Mouse (Mus musculus): ENCODE measurements around the gene Rarg.
"Not testable (repeated sequence)": the region's sequence is repeated elsewhere in the genome, so short reads cannot be mapped to it uniquely, and the experiment has no call there.

Rarg gene

DNA sequence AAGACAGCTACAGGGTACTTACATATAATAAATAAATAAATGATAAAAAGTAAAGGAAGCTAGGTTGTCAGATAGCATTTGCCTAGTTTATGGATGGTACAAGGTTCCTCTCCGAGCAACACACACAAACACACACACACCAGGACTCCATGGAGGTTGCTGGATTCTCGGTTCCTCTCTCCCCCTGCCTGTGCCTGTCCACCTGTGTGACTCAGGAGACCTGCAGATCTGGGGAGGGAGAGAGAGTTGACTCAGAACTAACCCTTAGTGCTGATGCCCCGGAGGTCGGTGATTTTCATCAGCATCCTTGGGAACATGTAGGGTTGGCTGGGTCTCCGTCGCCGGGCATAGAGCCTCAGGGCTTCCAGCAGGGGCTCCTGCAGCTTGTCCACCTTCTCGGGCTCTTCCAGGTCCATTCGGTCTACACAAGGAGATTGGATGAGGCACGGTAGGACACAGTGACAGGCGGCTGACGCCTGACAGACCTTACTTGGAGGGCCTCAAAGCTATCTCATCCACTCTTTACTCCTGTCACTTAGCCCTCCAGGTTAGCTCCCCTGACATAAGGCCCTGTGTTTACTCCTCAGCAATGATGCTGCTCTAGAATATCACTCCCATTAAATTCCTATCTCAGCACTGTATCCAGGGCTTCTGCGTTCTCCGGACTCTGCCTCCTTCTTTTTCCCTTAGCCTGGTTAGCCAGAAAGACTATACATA is 18.6 kb downstream of the Rarg start:
- DNase-seq (ENCODE audit: low spot score): no peak

- DNase-seq (ENCODE audit: low spot score): no peak
Measured at GRCm38 (mm10) chr15:102235371-102236027, 21.8 kb downstream of the Rarg start.

DNA sequence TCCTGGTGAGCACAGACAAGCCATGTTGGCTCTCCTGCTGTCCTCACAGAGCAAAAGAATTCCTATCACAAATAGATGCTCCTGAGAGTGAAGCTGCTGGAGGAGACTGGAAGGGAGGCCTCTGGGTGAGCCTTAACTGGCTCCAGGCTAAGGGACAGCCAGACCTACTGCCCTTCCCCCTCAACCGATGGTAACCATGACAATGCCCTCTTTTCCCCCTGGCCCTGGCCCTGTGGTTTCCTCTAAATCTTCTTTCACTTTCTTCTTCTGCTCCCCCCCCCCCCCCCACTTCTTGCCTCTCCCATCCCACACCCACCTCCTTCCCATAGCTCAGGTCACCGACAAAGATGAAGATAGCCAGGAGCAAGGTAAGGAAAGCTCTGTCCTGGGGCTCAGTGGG is 23.4 kb downstream of the Rarg start:
- DNase-seq (ENCODE audit: low spot score): no peak

DNA sequence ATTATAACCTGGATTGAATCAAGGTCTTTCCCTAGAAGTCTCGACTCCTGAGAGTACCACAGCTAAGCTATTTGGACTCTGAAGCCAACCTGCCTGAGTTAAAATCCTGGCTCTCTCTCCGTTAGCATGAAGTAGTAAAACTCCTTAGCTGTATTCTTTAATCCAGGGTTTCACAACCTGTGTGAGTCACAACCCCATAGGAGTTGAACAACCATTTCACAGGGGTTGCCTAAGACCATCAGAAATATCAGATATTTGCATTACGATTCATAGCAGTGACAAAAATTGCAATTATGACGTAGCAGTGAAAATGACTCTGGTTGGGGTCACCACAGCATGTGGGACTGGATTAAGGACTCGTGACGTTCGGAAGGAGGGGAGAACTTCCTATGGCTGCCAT is 24.6 kb downstream of the Rarg start:
- no peak for DNase-seq (ENCODE audit: low spot score)

- DNase-seq (ENCODE audit: low spot score): no peak
Measured at GRCm38 (mm10) chr15:102231748-102232147, 25.6 kb downstream of the Rarg start, which contains the start of gene Itgb7. Gene Itgb7, minus strand, starts transcription at chr15:102231944.

GRCm38 (mm10) chr15:102230408-102231321 is 26.7 kb downstream of the Rarg start:
- DNase-seq (ENCODE audit: low spot score): no peak

DNA sequence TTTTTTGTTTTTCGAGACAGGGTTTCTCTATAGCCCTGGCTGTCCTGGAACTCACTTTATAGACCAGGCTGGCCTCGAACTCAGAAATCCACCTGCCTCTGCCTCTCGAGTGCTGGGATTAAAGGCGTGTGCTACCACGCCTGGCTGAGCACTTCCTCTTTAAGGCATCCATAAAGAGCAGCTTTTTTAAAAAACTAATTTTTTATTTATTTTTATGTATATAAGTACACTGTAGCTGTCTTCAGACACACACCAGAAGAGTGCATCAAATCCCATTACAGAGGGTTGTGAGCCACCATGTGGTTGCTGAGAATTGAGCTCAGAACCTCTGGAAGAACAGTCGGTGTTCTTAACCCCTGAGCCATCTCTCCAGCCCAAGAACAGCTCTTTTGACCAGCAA is 31.7 kb downstream of the Rarg start:
- not testable (repeated sequence) for DNase-seq (ENCODE audit: low spot score)

DNA sequence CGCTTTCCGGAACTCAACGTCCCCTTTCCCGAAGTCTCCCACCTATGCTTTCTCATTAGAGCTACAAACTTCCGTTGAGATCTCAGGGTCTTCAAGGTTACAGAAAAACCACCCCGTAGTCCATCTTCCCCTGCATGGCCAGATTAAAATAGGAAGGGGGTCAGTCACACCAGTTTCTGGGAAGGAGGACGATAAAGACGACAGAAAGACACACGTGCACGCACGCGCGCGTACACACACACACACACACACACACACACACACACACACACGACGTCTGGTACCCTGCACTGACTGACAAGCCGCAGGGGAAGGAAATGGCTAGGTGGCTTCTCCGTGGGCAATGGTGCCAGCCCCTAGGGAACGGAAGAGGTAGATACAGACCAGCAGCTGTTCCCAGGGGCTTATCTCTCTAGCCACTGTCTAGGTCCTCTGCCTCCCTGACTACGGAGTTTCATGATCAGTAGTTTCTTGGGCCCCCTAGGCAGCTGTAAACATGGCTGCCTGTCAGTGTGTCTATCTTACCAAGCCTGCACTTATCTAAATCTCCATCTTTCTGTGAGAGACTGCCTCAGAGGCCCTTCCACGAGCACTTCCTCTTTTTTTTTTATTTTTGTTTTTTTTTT is 32.2 kb downstream of the Rarg start:
- no peak for DNase-seq (ENCODE audit: low spot score)

DNA sequence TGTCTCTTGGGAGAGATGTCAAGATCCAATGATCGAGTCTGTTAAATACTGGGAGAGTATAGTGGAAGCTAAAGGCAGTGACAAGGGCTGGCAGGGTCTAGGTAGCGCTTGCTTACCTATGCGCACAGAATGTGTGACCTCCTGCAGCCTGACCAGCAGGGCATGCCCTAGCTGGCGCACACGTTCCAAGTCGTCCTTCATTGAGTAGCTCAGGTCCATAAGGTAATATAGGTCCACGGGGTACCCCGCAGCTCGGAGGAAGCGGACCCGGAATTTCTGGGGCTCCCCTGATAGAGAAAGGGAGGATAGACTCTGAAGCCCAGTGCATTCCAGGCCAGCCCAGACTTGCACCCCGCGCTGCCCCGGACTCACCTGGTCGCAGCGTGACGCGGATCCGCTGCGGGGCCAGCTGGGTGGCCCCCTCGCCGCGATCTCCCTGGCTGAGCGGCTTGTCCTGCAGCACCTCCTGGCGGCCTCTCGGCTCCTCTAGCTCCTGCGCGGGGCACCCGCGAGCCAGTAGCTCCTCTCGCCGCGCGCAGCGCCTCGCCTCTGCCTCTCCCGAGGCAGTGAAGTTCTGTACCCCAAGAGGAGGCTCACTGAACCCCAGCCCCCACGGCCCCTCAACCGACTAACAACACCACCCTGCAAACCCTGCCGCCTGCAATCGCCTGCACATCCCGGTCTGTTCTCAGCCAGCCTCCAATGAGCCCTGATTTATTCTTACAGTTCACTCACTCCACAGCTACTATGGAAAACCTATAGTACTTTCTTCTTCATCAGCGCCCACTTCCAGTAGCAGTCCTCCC is 32.9 kb downstream of the Rarg start:
- peak; percentile 68 for DNase-seq (ENCODE audit: low spot score)

GRCm38 (mm10) chr15:102222386-102222785 is 34.9 kb downstream of the Rarg start:
- no peak for DNase-seq (ENCODE audit: low spot score)

DNA sequence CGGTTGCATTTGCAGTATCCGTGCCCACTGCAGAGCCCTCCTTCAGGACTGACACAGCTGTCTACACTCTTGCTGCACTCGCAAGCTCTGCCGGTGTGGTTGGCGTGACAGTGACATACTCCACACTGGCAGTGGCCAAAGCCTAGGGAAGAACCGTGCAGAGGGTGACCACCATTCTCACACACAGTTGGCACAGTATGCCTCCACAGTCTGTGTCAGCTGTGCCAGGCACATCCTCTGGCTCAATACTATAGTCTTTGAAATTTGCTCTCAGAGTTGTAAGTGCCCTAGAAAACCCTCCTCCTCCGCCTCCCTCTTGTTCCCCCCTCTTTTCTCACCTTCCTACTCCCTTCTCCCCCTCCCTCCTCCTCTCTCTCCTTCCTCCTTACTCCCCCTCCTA is 40.0 kb downstream of the Rarg start:
- DNase-seq (ENCODE audit: low spot score): no peak

DNA sequence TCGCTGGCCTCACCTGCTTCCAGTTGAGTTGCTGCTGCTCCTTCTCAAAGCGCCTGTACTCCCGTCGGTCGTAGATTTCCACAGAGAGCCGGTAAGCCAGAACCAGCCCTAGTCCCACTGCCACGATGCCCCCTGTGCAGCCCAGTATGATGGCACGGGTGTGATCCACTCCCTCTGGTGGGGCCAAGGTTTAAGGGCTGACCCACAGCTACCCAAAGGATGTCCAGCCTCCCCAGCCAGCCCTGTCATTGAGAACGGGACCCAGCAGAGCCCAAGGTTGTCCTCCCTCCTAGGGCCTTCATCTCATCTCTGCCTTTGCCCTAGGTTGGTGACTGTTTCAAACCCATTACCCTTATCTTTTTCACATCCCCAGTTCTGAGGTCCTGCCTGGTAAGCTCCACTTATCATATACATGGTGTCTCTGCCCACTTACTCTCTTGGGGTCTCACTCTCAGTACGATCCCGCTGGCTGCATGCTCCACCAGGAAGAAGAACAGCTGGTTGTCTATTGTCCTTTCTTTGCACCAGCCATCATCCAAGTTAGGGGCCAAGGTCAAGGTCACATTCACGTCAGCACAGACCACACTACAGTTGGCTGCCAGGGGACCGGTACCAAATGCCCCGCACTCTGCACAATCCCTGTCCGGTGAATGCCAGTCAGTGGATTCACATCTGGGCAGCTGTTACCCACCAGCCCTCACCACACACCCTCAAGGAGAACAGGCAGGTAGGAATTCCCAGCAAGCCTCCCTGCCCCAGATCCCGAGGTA is 40.7 kb downstream of the Rarg start:
- DNase-seq (ENCODE audit: low spot score): no peak

DNA sequence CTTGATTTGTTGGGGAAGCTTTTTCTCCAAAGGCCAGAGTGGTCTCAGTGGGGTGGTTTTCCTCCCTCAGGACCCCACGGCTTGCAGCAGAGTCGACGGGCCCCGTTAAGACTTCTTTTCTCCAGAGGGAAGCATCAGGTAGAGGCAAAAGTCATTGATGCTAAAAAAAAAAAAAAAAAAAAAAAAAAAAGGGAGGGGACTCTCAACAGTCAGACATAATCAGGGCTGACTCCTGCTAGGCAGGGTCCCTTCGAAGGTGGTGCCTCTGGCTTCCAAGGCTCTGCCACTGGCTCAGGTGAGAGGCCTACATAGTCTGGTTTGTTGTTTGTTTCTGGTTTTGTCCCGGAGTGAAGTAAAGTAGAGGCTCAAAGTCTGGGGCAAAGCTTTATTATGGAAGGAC is 41.7 kb downstream of the Rarg start:
- DNase-seq (ENCODE audit: low spot score): no peak

DNA sequence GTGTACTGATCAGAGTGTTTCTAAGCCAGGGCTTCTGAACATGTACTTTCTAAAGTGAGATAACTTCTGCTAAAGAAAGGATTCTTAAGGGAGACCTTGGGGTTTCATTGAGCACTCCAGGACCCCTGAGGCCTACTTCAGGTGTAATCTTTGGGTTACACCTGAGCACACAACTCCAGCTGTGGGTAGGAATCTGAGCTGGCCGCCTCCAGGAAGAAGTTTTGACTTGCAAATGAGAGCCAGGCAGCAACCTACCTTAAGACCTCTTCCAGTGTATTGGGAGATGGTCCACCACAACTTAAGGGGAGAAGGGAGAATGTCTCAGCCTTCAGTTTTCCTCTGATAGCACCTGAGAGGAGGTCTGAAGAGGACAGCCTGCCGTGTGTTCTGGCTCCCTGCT is 43.2 kb downstream of the Rarg start:
- DNase-seq (ENCODE audit: low spot score): no peak

DNA sequence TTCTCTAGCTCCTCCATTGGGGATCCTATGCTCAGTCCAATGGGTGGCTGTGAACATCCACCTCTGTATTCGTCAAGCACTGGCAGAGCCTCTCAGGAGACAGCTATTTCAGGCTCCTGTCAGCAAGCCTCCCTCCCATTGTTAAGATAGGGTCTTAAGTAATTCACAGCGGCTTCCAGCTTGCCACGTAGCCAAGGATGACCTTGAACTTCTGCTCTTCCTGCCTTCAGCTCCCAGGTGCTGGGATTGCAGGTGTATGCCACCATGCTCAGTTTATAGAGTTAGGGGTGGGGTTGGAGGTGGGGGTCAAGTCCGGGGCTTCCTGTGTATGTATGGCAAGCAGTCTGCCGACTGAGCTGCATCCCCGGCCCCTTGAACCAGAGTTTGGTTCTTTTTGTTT is 45.4 kb downstream of the Rarg start:
- DNase-seq (ENCODE audit: low spot score): no peak

DNA sequence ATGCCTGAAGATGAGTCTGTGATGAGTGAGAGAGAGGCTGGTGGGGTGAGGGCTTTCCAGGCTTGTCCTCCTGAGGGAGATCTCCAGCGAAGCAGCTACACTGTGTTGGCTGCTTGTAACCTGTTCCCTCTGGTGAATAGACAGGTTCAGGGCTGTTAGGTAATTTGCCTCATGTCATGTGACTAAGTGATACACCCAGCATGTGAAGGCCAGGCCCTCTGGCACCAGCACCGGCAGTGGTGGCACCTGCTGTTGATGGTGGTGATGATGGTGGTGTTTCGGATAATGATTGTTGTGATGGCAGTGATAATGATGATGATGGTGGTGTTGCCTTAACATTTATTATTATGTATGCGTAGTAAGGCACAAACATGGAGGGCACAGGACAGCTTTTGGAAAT is 46.5 kb downstream of the Rarg start:
- no peak for DNase-seq (ENCODE audit: low spot score)

GRCm38 (mm10) chr15:102209114-102209513 is 48.2 kb downstream of the Rarg start:
- no peak for DNase-seq (ENCODE audit: low spot score)

DNA sequence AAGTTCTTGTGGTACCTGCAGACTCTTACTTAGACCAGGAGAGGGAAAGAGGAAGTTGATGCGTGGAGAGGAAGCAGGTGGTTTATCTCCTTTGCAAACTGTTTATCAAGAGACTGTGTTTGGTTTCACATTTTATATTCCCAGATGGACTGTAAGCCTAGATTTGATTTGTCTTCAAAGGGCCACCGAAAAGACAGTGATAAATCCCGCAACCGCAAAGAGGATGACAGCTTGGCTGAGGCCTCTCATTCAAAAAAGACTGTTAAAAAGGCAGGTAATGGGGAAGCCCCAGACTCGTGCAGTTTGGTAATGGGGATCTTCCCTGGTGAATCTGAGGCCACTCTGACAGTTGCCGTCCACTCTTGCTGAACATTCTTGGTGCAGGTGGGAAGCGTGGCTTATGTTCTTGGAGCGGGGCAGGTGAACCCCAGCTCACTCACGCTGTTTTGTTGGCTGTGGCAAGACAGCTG is 49.2 kb downstream of the Rarg start:
- DNase-seq (ENCODE audit: low spot score): no peak

DNA sequence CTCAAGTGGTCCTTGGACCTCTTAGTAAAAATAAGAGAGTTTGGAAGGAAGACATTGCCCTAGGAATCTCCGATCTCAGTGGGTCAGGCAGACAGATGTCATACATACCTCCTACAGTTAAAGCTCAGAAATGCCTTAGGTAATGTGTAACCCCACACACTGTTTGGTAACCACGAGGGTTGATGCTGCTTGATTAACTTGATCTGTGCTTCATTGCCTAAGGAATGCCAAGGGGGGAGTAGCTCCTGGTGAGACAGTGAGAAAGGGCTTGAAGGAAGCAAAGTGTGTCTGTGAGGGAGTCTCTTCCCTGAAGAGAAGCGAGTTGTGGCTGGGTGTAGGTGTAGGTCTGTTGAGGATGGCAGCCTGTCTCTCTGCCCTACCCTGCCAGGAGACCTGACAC is 50.0 kb downstream of the Rarg start:
- no peak for DNase-seq (ENCODE audit: low spot score)

DNA sequence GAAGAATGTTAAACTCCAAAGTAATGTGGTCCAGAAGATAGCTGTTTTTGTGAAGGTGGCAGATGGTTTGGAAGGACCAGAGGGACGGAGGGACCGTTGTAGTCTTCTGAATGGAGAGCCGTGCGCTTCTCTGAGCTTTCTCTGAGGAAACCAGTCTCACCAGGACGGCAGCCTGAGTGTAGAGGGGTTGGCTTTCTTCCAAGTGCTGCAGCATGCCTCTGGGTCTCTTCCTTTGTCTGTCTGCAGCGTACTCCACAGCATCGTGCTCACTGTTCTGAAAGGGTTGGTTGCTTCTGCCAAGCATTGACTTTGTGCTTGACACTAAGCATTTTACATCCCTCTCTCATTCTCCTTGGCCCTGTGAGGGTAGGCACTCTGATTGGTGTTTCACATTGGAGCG is 51.5 kb downstream of the Rarg start:
- no peak for DNase-seq (ENCODE audit: low spot score)

Measured in ovary, adult 18-20 months (tissue).